Mouse (Mus musculus) embryonic facial prominence, embryonic 14.5 days (tissue): Measurements from ENCODE around the gene Jak3. TPM values are rescaled to one million over a fixed set of nuclear protein-coding genes. Genes with fewer than 3 reads are reported as not detected.

Experiments used
- ATAC-seq: fragments of 200-750 bp; cut with Nextera tagmentation; 2 replicates; pipeline ENCODE4 v1.8.0; 2017; ENCODE audit warnings: low read depth, moderate number of reproducible peaks, moderate TSS enrichment
- DNase-seq: peaks from one replicate; pipeline ENCODE4 v3.0.0-alpha.2; 2015; ENCODE audit warnings: low spot score
- H3K27ac ChIP-seq: fragments of 300-500 bp; sonication (generic); replicated peaks from 2 replicates; pipeline ENCODE4 v1.5.1; 2014; ENCODE audit warnings: low read depth, mild to moderate bottlenecking, low read length, moderate library complexity
- H3K27me3 ChIP-seq: fragments of 300-500 bp; sonication (generic); replicated peaks from 2 replicates; pipeline ENCODE4 v1.6.1; 2014; ENCODE audit warnings: low read length; ENCODE audit not compliant: control insufficient read depth, insufficient read depth
- H3K36me3 ChIP-seq: fragments of 300-500 bp; sonication (generic); 2 replicates; pipeline ENCODE4 v1.6.1; 2014; ENCODE audit warnings: low read length, mixed read lengths; ENCODE audit not compliant: control insufficient read depth, insufficient read depth
- H3K4me1 ChIP-seq: fragments of 300-500 bp; sonication (generic); 2 replicates; pipeline ENCODE4 v1.6.1; 2014; ENCODE audit warnings: antibody characterized with exemption, low read length; ENCODE audit not compliant: control insufficient read depth, insufficient read depth
- H3K4me2 ChIP-seq: fragments of 300-500 bp; sonication (generic); 2 replicates; pipeline ENCODE4 v1.6.1; 2014; ENCODE audit warnings: low read depth, mild to moderate bottlenecking, low read length, moderate library complexity, mixed read lengths
- H3K4me3 ChIP-seq: fragments of 300-500 bp; sonication (generic); 2 replicates; pipeline ENCODE4 v1.5.1; 2014; ENCODE audit warnings: low read depth, mild to moderate bottlenecking, low read length
- H3K9ac ChIP-seq: fragments of 300-500 bp; sonication (generic); 2 replicates; pipeline ENCODE4 v1.6.1; 2014; ENCODE audit warnings: low read depth, mild to moderate bottlenecking, low read length, moderate library complexity, mixed read lengths
- H3K9me3 ChIP-seq: fragments of 300-500 bp; sonication (generic); 2 replicates; pipeline ENCODE4 v1.6.1; 2016; ENCODE audit warnings: low read length; ENCODE audit not compliant: control insufficient read depth
- WGBS: fragments of 180-500 bp; shearing (Covaris S2); extraction: QIAGEN DNeasy Blood & Tissue Kit; methylation state at CpG from one replicate; pipeline ENCODE4 v1.1.7; 2014; 5-methylcytosine and 5-hydroxymethylcytosine counted together
- polyA plus RNA-seq: library from polyadenylated mRNA; unstranded; fragments of >200 nt; fragmentation: Nextera tagmentation; extraction: Ambion mirVana; gene quantifications from 2 replicates; pipeline ENCODE4 v1.2.1, GENCODE M21; 2014

The Jak3 gene
- polyA plus RNA-seq = 4.8 and 5.2 TPM in 2 replicates

- no peaks in the 10 kb centered on the region for H3K9me3 ChIP-seq
- no peaks in the 10 kb centered on the region for H3K36me3 ChIP-seq
- peak within 1 kb of the TSS; percentile 88 for H3K4me2 ChIP-seq
- peak within 1 kb of the TSS; percentile 75 for H3K9ac ChIP-seq
- H3K27me3 ChIP-seq = peaks cover 51% of the 10 kb centered on the region
- peak within 1 kb of the TSS; percentile 61 for H3K4me3 ChIP-seq
- DNase-seq (peak; percentile 73), ATAC-seq (peak; percentile 42)
- WGBS = 5% methylated on average over 22 of the region's 40 CpGs
- peaks cover 9% of the 10 kb centered on the region; the same call in 1 of the 2 replicates for H3K4me1 ChIP-seq
- 0 out of 2 replicates have a peak within 1 kb of the TSS, but pooled peaks have one; percentile 22 for H3K27ac ChIP-seq
These were observed at the start of gene Jak3 for GRCm38 (mm10) chr8:71676020-71676741. Gene Jak3 (plus strand): TSS chr8:71676296.

- no peak overlapping the region for H3K27ac ChIP-seq
- peaks cover 14% of the 10 kb centered on the region for H3K9me3 ChIP-seq
- ATAC-seq = no peak
These were observed 49.3 kb upstream of the Jak3 start for GRCm38 (mm10) chr8:71626753-71627152.

GRCm38 (mm10) chr8:71627265-71628099 lies 48.6 kb upstream of the Jak3 start:
- Histone ChIP-seq H3K27ac (0 out of 2 replicates have a peak overlapping the region, but pooled peaks have one; percentile 75), H3K9ac (no peak overlapping the region), H3K4me2 (no peak overlapping the region), H3K4me1 (peaks cover 23% of the 10 kb centered on the region), H3K27me3 (0 out of 2 replicates have a peak, but pooled peaks cover 10% of the 10 kb centered on the region), H3K4me3 (no peak overlapping the region), H3K9me3 (peaks cover 7% of the 10 kb centered on the region), H3K36me3 (peaks cover 30% of the 10 kb centered on the region)
- DNase-seq = peak; percentile 52
- 30% methylated on average over 9 of the region's 9 CpGs for WGBS
- 0 out of 2 replicates have a peak, but pooled peaks have one; percentile 4 for ATAC-seq

More at GRCm38 (mm10) chr8:71626753-71627152, 49.3 kb upstream of the Jak3 start:
- Histone ChIP-seq H3K4me1 (peaks cover 23% of the 10 kb centered on the region), H3K9ac (no peak overlapping the region), H3K36me3 (peaks cover 38% of the 10 kb centered on the region), H3K4me3 (no peak overlapping the region), H3K27me3 (0 out of 2 replicates have a peak, but pooled peaks cover 10% of the 10 kb centered on the region), H3K4me2 (no peak overlapping the region)
- DNase-seq = no peak
- whole genome bisulfite sequencing = 81% methylated on average over 9 of the region's 9 CpGs

- Histone ChIP-seq H3K4me1 (peaks cover 23% of the 10 kb centered on the region), H3K27me3 (peaks cover 10% of the 10 kb centered on the region; the same call in 1 of the 2 replicates), H3K9ac (peak overlapping the region; percentile 74), H3K4me3 (peak overlapping the region; percentile 54), H3K27ac (peak overlapping the region; percentile 75), H3K9me3 (no peaks in the 10 kb centered on the region), H3K4me2 (peak overlapping the region; percentile 93), H3K36me3 (peaks cover 20% of the 10 kb centered on the region)
- 5% methylated on average over 16 of the region's 16 CpGs for WGBS
- ATAC-seq (no peak), DNase-seq (no peak)
These were observed 47.5 kb upstream of the Jak3 start for GRCm38 (mm10) chr8:71628396-71629095.

- peak; percentile 88 for ATAC-seq
- Histone ChIP-seq H3K9me3 (no peaks in the 10 kb centered on the region), H3K4me2 (peak overlapping the region; percentile 93), H3K4me3 (peak overlapping the region; percentile 54), H3K9ac (peak overlapping the region; percentile 74), H3K36me3 (peaks cover 13% of the 10 kb centered on the region), H3K4me1 (peaks cover 23% of the 10 kb centered on the region), H3K27ac (peak overlapping the region; percentile 75), H3K27me3 (peaks cover 16% of the 10 kb centered on the region)
- DNase-seq = peak; percentile 95
- WGBS = under 1% methylated on average over 41 of the region's 55 CpGs
These were observed 46.9 kb upstream of the Jak3 start for GRCm38 (mm10) chr8:71629096-71629697.

GRCm38 (mm10) chr8:71629781-71630212 lies 46.3 kb upstream of the Jak3 start:
- Histone ChIP-seq H3K27ac (peak overlapping the region; percentile 75; the same call in 1 of the 2 replicates), H3K4me2 (peak overlapping the region; percentile 93), H3K9me3 (no peaks in the 10 kb centered on the region), H3K4me1 (peaks cover 23% of the 10 kb centered on the region), H3K27me3 (peaks cover 16% of the 10 kb centered on the region), H3K4me3 (peak overlapping the region; percentile 54), H3K36me3 (peaks cover 8% of the 10 kb centered on the region; the same call in 1 of the 2 replicates), H3K9ac (peak overlapping the region; percentile 74)
- 3% methylated on average over 23 of the region's 25 CpGs for WGBS
- ATAC-seq = peak; percentile 20; the same call in 1 of the 2 replicates
- DNase-seq = peak; percentile 75

GRCm38 (mm10) chr8:71630761-71631160 lies 45.3 kb upstream of the Jak3 start:
- ATAC-seq (no peak), DNase-seq (no peak)
- H3K9me3 ChIP-seq = no peaks in the 10 kb centered on the region
- no peak overlapping the region for H3K27ac ChIP-seq
- peaks cover 22% of the 10 kb centered on the region for H3K27me3 ChIP-seq
- H3K4me2 ChIP-seq = no peak overlapping the region
- peaks cover 23% of the 10 kb centered on the region for H3K4me1 ChIP-seq
- 81% methylated on average over 6 of the region's 6 CpGs for WGBS
- no peak overlapping the region for H3K4me3 ChIP-seq
- H3K9ac ChIP-seq = no peak overlapping the region
- peaks cover 6% of the 10 kb centered on the region; the same call in 1 of the 2 replicates for H3K36me3 ChIP-seq
